19 mouse cellular contexts compared by ENCODE assay signal in genomic region chr7:84551472-84551871, GRCm38 (mm10). TPM values are rescaled to one million over a fixed set of nuclear protein-coding genes. Genes with fewer than 3 reads are reported as not detected.
"Had no signal": no experiment of that assay in that cellular context is flagged by ENCODE, and none has a peak within 500 bp of the region (broad histone marks: within the 10 kb centered on the region; RNA-seq: fewer than 3 reads in every experiment).

No protein-coding gene starts in this region.

- ATAC-seq: liver, postnatal 0 days; lung, postnatal 0 days had no signal

- H3K4me3 ChIP-seq: left cerebral cortex, adult 2 months; limb, embryonic 12.5 days; limb, embryonic 15.5 days; stomach, embryonic 15.5 days had no signal

- H3K36me3 ChIP-seq: limb, embryonic 12.5 days; limb, embryonic 15.5 days; stomach, embryonic 15.5 days had no signal

- DNase-seq: kidney, adult 18-20 months; kidney, adult 9 months; kidney, postnatal 14 days; kidney, postnatal 4 days; layer of hippocampus, adult 9-11 months; left cerebral cortex, postnatal 4 days; liver, postnatal 0 days; lung, embryonic 14.5 days; midbrain, embryonic 14.5 days; right cerebral cortex, postnatal 4 days; thymus, postnatal 36 days had no signal

- H3K27ac ChIP-seq: left cerebral cortex, adult 2 months; limb, embryonic 12.5 days; limb, embryonic 15.5 days; liver, embryonic 14.5 days; macrophage; stomach, embryonic 15.5 days had no signal

- H3K27me3 ChIP-seq: limb, embryonic 12.5 days; limb, embryonic 15.5 days; stomach, embryonic 15.5 days had no signal

RNA-seq across cellular contexts. Expression of gene Gm2115, which starts 22.7 kb away (rescaled TPM):
- total RNA-seq: megakaryocyte-erythroid progenitor cell, adult 5-6 weeks had no signal
